Mouse (Mus musculus) midbrain, embryonic 12.5 days (tissue): Measurements from ENCODE around the gene Med26. TPM values are rescaled to one million over a fixed set of nuclear protein-coding genes. Genes with fewer than 3 reads are reported as not detected.
A peak's percentile ranks its signal among the peaks of the same experiment; 100 is the strongest.

ENCODE experiments used
- ATAC-seq: fragments of 200-750 bp; cut with Nextera tagmentation; 2 replicates; pipeline ENCODE4 v1.8.0; 2017; ENCODE audit warnings: low read depth, moderate TSS enrichment, moderate library complexity; ENCODE audit not compliant: low FRiP score
- H3K27ac ChIP-seq: fragments of 300-500 bp; sonication (generic); replicated peaks from 2 replicates; pipeline ENCODE4 v1.5.1; 2016; ENCODE audit warnings: mild to moderate bottlenecking
- H3K27me3 ChIP-seq: fragments of 300-500 bp; sonication (generic); 2 replicates; pipeline ENCODE4 v1.6.1; 2016; ENCODE audit warnings: mild to moderate bottlenecking
- H3K36me3 ChIP-seq: fragments of 300-500 bp; sonication (generic); 2 replicates; pipeline ENCODE4 v1.6.1; 2016
- H3K4me1 ChIP-seq: fragments of 300-500 bp; sonication (generic); 2 replicates; pipeline ENCODE4 v1.6.1; 2016
- H3K4me2 ChIP-seq: fragments of 300-500 bp; sonication (generic); replicated peaks from 2 replicates; pipeline ENCODE4 v1.6.1; 2016; ENCODE audit warnings: mild to moderate bottlenecking, moderate library complexity
- H3K4me3 ChIP-seq: fragments of 300-500 bp; sonication (generic); 2 replicates; pipeline ENCODE4 v1.5.1; 2016; ENCODE audit warnings: mild to moderate bottlenecking
- H3K9ac ChIP-seq: fragments of 300-500 bp; sonication (generic); replicated peaks from 2 replicates; pipeline ENCODE4 v1.6.1; 2016; ENCODE audit warnings: mild to moderate bottlenecking, moderate library complexity
- H3K9me3 ChIP-seq: fragments of 300-500 bp; sonication (generic); 2 replicates; pipeline ENCODE4 v1.6.1; 2016; ENCODE audit warnings: mild to moderate bottlenecking
- WGBS: fragments of 180-500 bp; shearing (Covaris S2); methylation state at CpG from one replicate; pipeline ENCODE4 v1.1.7; 2016; 5-methylcytosine and 5-hydroxymethylcytosine counted together
- microRNA-seq: library from miRNA; unstranded; fragments of <30 nt; microRNA quantifications from one replicate; pipeline ENCODE4, GENCODE M21; 2017
- polyA plus RNA-seq: library from polyadenylated mRNA; unstranded; fragments of >200 nt; fragmentation: Nextera tagmentation; extraction: Ambion mirVana; gene quantifications from 2 replicates; pipeline ENCODE4 v1.2.1, GENCODE M21; 2016

The Med26 gene
- polyA plus RNA-seq, 1 experiment from 2014 or later, result 19.6 TPM

DNA sequence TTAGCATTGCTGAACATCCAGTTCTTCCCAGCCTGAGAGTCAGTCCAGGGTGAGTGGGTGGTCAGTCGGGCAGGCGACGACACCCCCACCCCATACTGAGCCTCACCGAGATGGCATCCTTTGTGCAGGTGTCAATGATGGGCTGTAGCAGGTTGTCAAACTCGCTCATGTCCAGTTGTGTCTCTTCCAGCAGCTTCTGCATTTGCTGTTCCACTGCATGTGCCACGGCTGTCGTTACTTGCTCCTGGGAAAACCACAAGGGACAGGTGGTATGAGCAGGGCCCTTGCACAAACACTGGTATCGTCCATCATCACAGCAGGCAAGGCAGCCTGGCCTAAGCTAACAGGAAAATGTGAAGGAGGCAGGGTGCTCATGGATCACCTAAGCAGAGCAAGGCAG is 78.1 kb downstream of the Med26 start:
- Histone ChIP-seq H3K27me3 (no peaks in the 10 kb centered on the region), H3K27ac (no peak overlapping the region), H3K36me3 (peaks cover 83% of the 10 kb centered on the region), H3K4me1 (peaks cover 11% of the 10 kb centered on the region), H3K9me3 (no peaks in the 10 kb centered on the region), H3K9ac (no peak overlapping the region), H3K4me3 (no peak overlapping the region), H3K4me2 (no peak overlapping the region)
- WGBS, result 94% methylated on average over 8 of the region's 8 CpGs
- ATAC-seq, result no peak

DNA sequence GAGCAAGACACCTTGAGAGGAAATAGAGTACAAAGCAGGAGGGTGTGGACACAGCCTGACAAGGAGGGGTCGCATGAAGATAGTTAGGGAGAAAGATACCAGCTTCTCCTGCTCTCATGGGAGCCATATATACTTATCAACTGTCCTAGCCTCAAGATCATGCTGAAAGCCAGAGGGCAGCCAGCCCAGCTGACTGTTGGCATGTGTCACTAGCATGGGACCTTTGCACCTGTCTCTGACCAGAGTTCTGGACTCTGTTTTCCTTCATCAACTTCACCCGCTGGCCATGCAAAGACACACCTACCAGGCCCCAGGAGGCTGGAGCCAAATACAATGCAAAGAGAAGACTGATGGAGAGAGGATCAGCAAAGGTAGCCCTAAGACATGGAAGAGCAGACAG is 78.8 kb downstream of the Med26 start:
- H3K9me3 ChIP-seq, result no peaks in the 10 kb centered on the region
- WGBS, result 90% methylated on average over 2 of the region's 2 CpGs

DNA sequence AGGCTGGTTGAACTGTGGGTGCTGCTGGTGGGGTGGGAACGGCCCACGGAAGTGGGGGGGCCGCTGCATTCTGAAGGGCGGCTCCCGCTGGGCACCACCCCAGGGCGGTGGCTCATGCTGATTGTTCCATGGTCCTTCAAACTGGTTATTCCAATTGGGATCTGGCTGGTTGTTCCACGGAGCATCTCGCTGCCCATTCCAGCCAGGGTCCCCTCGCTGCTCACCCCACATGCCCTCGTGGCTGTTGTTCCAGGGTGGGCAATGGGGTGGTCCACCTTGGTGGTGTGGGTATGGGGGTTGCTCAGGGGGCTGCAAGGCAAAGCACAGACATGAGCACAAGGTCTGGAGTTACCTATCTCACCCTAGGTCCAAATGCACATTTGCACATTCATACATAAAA is 83.9 kb downstream of the Med26 start:
- ATAC-seq, result no peak
- no peak overlapping the region for H3K27ac ChIP-seq
- H3K36me3 ChIP-seq, result peaks cover 100% of the 10 kb centered on the region
- no peak overlapping the region for H3K4me2 ChIP-seq
- WGBS, result 96% methylated on average over 10 of the region's 10 CpGs
- no peak overlapping the region for H3K4me3 ChIP-seq
- no peaks in the 10 kb centered on the region for H3K27me3 ChIP-seq
- H3K4me1 ChIP-seq, result no peaks in the 10 kb centered on the region
- no peak overlapping the region for H3K9ac ChIP-seq
- no peaks in the 10 kb centered on the region for H3K9me3 ChIP-seq

More for the DNA sequence above, 78.8 kb downstream of the Med26 start:
- Histone ChIP-seq H3K36me3 (peaks cover 91% of the 10 kb centered on the region), H3K4me3 (no peak overlapping the region), H3K27me3 (no peaks in the 10 kb centered on the region), H3K9ac (no peak overlapping the region), H3K4me2 (no peak overlapping the region), H3K4me1 (peaks cover 9% of the 10 kb centered on the region), H3K27ac (no peak overlapping the region)
- ATAC-seq, result no peak

DNA sequence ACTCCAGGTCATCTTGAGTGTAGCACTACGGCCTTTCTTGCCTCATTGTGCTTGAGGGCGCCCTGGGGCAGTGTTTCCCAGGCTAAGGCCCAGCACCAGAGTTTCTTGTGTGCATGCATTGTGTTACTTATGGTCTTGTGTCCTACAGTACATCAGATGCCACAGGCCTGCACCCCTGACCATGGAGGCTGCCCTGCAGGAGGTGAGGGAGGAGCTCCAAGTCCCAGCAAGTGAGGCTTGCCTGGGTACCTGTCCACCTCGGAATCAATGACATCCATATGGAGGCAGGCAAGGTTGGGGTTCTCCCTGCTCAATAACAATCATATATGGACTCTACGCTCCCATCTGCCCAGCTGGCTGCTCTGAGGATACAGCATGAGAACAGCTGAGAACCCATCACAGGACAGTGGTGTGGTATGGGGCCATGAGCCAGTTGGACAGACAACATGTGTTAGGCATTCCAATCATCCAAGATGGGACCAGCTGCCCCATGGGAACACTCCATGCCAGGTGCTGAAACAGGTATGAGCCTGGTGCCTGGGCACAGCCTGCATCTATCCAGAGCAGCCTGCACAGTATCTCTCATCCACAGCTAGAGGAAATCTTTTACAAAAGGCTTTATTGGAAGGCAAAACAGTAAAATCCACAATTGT is 88.1 kb downstream of the Med26 start:
- Histone ChIP-seq H3K36me3 (peaks cover 80% of the 10 kb centered on the region), H3K27ac (no peak overlapping the region), H3K9me3 (no peaks in the 10 kb centered on the region), H3K4me2 (no peak overlapping the region), H3K27me3 (no peaks in the 10 kb centered on the region), H3K9ac (no peak overlapping the region), H3K4me1 (no peaks in the 10 kb centered on the region), H3K4me3 (no peak overlapping the region)
- 90% methylated on average over 4 of the region's 4 CpGs for WGBS
- no peak for ATAC-seq

DNA sequence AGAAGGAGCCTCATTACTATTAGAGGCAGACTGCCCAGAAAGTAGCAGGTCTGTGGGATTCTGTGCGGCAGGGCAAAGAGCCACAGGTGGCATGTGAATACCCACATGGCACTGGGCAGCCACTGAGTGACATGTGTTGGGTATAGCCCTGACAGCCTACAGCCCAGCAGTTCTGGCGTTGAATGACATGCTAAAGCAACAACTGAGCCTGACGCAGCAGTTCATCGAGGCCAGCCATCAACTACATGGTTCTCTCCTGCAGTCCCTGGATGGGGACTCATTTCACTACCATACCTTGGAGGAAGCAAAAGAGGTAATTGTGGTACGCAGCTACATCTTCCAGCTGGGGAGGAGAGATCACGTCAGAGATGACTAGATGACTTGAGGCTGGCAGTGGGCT is 89.6 kb downstream of the Med26 start:
- 91% methylated on average over 6 of the region's 6 CpGs for WGBS
- ATAC-seq, result no peak
- peaks cover 6% of the 10 kb centered on the region; the same call in 1 of the 2 replicates for H3K9me3 ChIP-seq
- H3K9ac ChIP-seq, result no peak overlapping the region
- H3K27me3 ChIP-seq, result no peaks in the 10 kb centered on the region
- no peaks in the 10 kb centered on the region for H3K4me1 ChIP-seq
- H3K4me3 ChIP-seq, result no peak overlapping the region
- H3K4me2 ChIP-seq, result no peak overlapping the region
- H3K27ac ChIP-seq, result no peak overlapping the region
- H3K36me3 ChIP-seq, result peaks cover 79% of the 10 kb centered on the region

DNA sequence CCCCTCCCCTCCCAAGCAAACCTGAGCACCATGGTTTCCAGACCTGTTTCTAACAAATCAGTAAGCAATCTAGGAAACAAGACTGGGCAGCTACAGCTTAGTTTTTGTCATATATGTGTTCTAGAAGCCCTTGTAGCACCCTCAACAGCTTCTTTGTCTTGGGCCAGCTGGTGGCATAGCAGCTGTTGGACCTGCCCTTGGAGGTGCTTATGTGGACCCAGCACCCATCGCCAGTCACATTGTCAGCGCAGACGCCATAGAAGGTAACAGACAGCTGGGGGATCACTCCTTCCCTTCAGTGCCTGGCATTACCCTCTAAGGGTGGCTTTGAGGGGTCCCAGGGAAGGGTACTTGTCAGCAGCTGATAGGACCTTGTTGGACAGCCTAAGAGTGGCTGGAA is 90.3 kb downstream of the Med26 start:
- WGBS, result 91% methylated on average over 3 of the region's 3 CpGs
- no peak overlapping the region for H3K27ac ChIP-seq
- no peak overlapping the region for H3K4me2 ChIP-seq
- H3K9me3 ChIP-seq, result peaks cover 7% of the 10 kb centered on the region; the same call in 1 of the 2 replicates
- H3K36me3 ChIP-seq, result peaks cover 79% of the 10 kb centered on the region
- H3K27me3 ChIP-seq, result no peaks in the 10 kb centered on the region
- no peak overlapping the region for H3K9ac ChIP-seq
- no peak for ATAC-seq
- no peaks in the 10 kb centered on the region for H3K4me1 ChIP-seq
- no peak overlapping the region for H3K4me3 ChIP-seq

DNA sequence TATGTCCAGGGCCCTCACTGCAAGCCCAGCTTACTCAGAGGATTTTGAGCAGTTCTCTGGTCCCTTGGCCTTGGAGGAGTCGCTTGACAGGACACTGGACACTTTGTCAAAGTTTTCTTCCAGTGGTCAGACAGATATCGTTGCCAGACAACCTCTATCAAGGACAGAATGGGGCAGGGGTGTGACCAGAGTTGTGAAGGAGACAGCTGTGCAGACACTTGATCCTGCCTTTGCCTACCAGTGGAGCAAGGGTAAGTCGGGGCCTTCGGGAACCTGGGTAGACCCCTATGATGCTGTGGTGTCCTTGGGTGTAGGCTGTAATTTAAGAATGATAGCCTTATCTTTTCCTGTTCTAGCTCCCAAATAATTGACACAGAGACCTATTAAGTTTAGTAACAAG is 92.8 kb downstream of the Med26 start:
- Histone ChIP-seq H3K9me3 (peaks cover 7% of the 10 kb centered on the region; the same call in 1 of the 2 replicates), H3K27me3 (no peaks in the 10 kb centered on the region), H3K4me3 (no peak overlapping the region), H3K4me2 (no peak overlapping the region), H3K27ac (no peak overlapping the region), H3K4me1 (no peaks in the 10 kb centered on the region), H3K36me3 (peaks cover 71% of the 10 kb centered on the region), H3K9ac (no peak overlapping the region)
- WGBS, result 92% methylated on average over 4 of the region's 4 CpGs
- no peak for ATAC-seq

DNA sequence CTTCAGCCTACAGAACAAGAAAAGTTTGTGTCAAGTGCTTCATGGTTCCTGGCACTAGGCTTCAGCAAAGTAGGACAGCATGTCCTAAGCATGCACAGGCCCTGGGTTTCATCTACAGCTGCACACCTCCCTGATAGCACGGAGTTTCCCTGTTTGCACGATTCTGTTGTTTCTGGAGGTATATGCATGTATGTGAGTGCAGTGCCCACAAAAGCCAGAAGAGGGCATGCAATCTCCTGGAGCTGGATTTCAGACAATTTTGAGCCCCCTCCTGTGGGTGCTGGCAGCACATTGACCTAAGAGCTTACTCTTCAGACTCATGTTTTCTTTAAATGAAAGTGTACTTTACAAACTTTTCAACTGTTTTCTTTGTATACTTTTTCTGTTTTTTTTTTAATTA is 94.2 kb downstream of the Med26 start:
- Histone ChIP-seq H3K27ac (no peak overlapping the region), H3K9ac (no peak overlapping the region), H3K36me3 (peaks cover 70% of the 10 kb centered on the region), H3K27me3 (no peaks in the 10 kb centered on the region), H3K4me1 (no peaks in the 10 kb centered on the region), H3K9me3 (peaks cover 7% of the 10 kb centered on the region; the same call in 1 of the 2 replicates), H3K4me2 (no peak overlapping the region), H3K4me3 (no peak overlapping the region)
- 92% methylated on average over 2 of the region's 2 CpGs for WGBS
- no peak for ATAC-seq

DNA sequence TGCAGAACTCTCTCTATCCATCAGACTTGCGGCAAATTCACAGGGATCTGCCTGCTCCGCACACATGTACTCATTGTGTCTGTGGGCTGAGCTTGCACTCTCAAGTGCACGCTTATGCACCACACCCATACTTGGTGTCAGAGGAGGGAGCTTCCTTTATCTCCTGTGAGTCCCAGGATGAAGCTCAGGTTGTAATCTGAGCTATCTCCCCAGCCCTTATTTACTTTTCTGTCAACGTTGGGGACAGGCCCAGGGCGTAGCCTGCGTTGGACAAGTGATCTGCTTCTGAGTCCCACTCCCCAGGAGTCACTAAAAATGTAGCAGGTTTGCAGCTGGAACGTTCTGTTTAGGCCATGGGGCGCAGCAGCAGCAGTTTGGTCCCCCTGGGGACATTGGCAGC is 96.6 kb downstream of the Med26 start:
- Histone ChIP-seq H3K36me3 (peaks cover 68% of the 10 kb centered on the region), H3K4me1 (no peaks in the 10 kb centered on the region), H3K27me3 (no peaks in the 10 kb centered on the region), H3K27ac (no peak overlapping the region), H3K4me2 (no peak overlapping the region), H3K9ac (no peak overlapping the region), H3K9me3 (peaks cover 7% of the 10 kb centered on the region; the same call in 1 of the 2 replicates), H3K4me3 (no peak overlapping the region)
- no peak for ATAC-seq
- WGBS, result 86% methylated on average over 8 of the region's 8 CpGs

DNA sequence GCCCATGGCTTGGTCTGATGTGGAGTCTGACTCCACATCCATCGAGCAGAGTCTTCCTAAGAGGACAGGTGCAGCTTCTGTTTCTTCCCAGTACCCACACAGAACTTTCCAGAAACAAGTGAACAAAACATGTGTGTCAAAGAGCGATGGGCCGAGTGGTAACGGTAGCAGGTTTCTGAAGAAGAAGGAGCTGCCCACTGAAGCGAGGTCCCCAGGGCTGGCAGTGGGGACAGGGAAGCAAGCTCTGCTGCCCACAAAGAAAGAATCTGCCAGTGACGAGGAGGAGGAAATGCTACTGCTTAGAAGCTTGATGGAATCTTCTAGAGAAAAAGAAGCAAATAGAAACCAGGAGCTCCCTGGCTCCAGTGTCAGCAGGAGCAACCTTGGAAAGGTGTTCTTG is 103.0 kb downstream of the Med26 start:
- no peak for ATAC-seq
- Histone ChIP-seq H3K4me1 (peaks cover 8% of the 10 kb centered on the region), H3K4me3 (no peak overlapping the region), H3K27ac (no peak overlapping the region), H3K9ac (no peak overlapping the region), H3K27me3 (no peaks in the 10 kb centered on the region), H3K4me2 (no peak overlapping the region), H3K9me3 (no peaks in the 10 kb centered on the region), H3K36me3 (peaks cover 22% of the 10 kb centered on the region)
- WGBS, result 93% methylated on average over 6 of the region's 6 CpGs

Small RNA genes lying within 50 kb of the gene (microRNA-seq; reads per million reads assigned to microRNA genes)
- gene Gm28019, result not detected
- 2.3 reads per million, percentile 2 among the genes with 10 or more reads in this experiment for gene Mir7068

Other genes starting within 250 kb of the Med26 start
- gene Gm10282, start 243.0 kb downstream of the Med26 start, polyA plus RNA-seq, result 25.7 and 32.3 TPM in 2 replicates
- gene Klf2, start 229.2 kb downstream of the Med26 start, polyA plus RNA-seq, result 8.8 and 9.2 TPM in 2 replicates
- gene Eps15l1, start 126.8 kb downstream of the Med26 start, polyA plus RNA-seq, result 72.9 and 73.2 TPM in 2 replicates
- 1.4 and 1.7 TPM in 2 replicates for gene Calr3, start 104.4 kb downstream of the Med26 start, polyA plus RNA-seq
- 16.4 and 18.2 TPM in 2 replicates for gene 1700030K09Rik, start 104.4 kb downstream of the Med26 start, polyA plus RNA-seq
- 76.6 and 82.8 TPM in 2 replicates for gene Cherp, start 73.0 kb downstream of the Med26 start, polyA plus RNA-seq
- 23.0 and 24.3 TPM in 2 replicates for gene Slc35e1, start 55.7 kb downstream of the Med26 start, polyA plus RNA-seq
- 127 and 128 TPM in 2 replicates for gene Smim7, start 22.8 kb upstream of the Med26 start, polyA plus RNA-seq
- gene Tmem38a, start 23.8 kb upstream of the Med26 start, polyA plus RNA-seq, result 11.0 and 13.5 TPM in 2 replicates
- gene Nwd1, start 98.4 kb upstream of the Med26 start, polyA plus RNA-seq, result 0.10 and 0.18 TPM in 2 replicates
- gene Sin3b, start 175.0 kb upstream of the Med26 start, polyA plus RNA-seq, result 157 and 158 TPM in 2 replicates
- gene F2rl3, start 213.6 kb upstream of the Med26 start, polyA plus RNA-seq, result 0.65 and 0.79 TPM in 2 replicates